Mouse (Mus musculus) lung, embryonic 16.5 days (tissue): ENCODE data around the gene Creb5. TPM values are rescaled to one million over a fixed set of nuclear protein-coding genes. Genes with fewer than 3 reads are reported as not detected.

Experiments used
- ATAC-seq: fragments of 200-750 bp; cut with Nextera tagmentation; 2 replicates; pipeline ENCODE4 v1.8.0; 2017; ENCODE audit warnings: low read depth, mild to moderate bottlenecking, moderate library complexity
- H3K27ac ChIP-seq: fragments of 300-500 bp; sonication (generic); 2 replicates; pipeline ENCODE4 v1.5.1; 2014; ENCODE audit warnings: mild to moderate bottlenecking, control low read depth, low read length
- H3K27me3 ChIP-seq: fragments of 300-500 bp; sonication (generic); 2 replicates; pipeline ENCODE4 v1.6.1; 2014; ENCODE audit warnings: low read depth, low read length, mixed read lengths; ENCODE audit not compliant: control insufficient read depth, insufficient read depth
- H3K36me3 ChIP-seq: fragments of 300-500 bp; sonication (generic); 2 replicates; pipeline ENCODE4 v1.6.1; 2014; ENCODE audit warnings: low read length; ENCODE audit not compliant: control insufficient read depth, insufficient read depth
- H3K4me1 ChIP-seq: fragments of 300-500 bp; sonication (generic); replicated peaks from 2 replicates; pipeline ENCODE4 v1.6.1; 2014; ENCODE audit warnings: low read length, mixed read lengths; ENCODE audit not compliant: control insufficient read depth, insufficient read depth
- H3K4me2 ChIP-seq: fragments of 300-500 bp; sonication (generic); 2 replicates; pipeline ENCODE4 v1.6.1; 2014; ENCODE audit warnings: low read depth, low read length, control low read depth
- H3K4me3 ChIP-seq: fragments of 300-500 bp; sonication (generic); 2 replicates; pipeline ENCODE4 v1.5.1; 2014; ENCODE audit warnings: mild to moderate bottlenecking, low read length, control low read depth
- H3K9ac ChIP-seq: fragments of 300-500 bp; sonication (generic); 2 replicates; pipeline ENCODE4 v1.6.1; 2014; ENCODE audit warnings: low read length, control low read depth
- H3K9me3 ChIP-seq: fragments of 300-500 bp; sonication (generic); 2 replicates; pipeline ENCODE4 v1.6.1; 2016; ENCODE audit warnings: low read length; ENCODE audit not compliant: control insufficient read depth
- WGBS: fragments of 180-500 bp; shearing (Covaris S2); extraction: QIAGEN DNeasy Blood & Tissue Kit; methylation state at CpG from one replicate; pipeline ENCODE4 v1.1.7; 2014; 5-methylcytosine and 5-hydroxymethylcytosine counted together
- polyA plus RNA-seq: library from polyadenylated mRNA; unstranded; fragments of >200 nt; fragmentation: Nextera tagmentation; extraction: Ambion mirVana; gene quantifications from 2 replicates; pipeline ENCODE4 v1.2.1, GENCODE M21; 2015

The Creb5 gene
- polyA plus RNA-seq, 1 experiment from 2014 or later: 5.8 TPM

GRCm38 (mm10) chr6:53684416-53684815, 397.3 kb downstream of the Creb5 start:
- H3K36me3 ChIP-seq: no peaks in the 10 kb centered on the region
- H3K9me3 ChIP-seq: no peaks in the 10 kb centered on the region
- no peak overlapping the region for H3K4me3 ChIP-seq
- ATAC-seq: no peak
- H3K4me1 ChIP-seq: peaks cover 8% of the 10 kb centered on the region; the same call in 1 of the 2 replicates
- WGBS: 64% methylated on average over 2 of the region's 2 CpGs
- no peak overlapping the region for H3K27ac ChIP-seq
- H3K4me2 ChIP-seq: no peak overlapping the region
- no peak overlapping the region for H3K9ac ChIP-seq
- H3K27me3 ChIP-seq: no peaks in the 10 kb centered on the region

- Histone ChIP-seq H3K4me1 (peaks cover 8% of the 10 kb centered on the region; the same call in 1 of the 2 replicates), H3K27ac (no peak overlapping the region), H3K36me3 (no peaks in the 10 kb centered on the region), H3K27me3 (no peaks in the 10 kb centered on the region), H3K4me3 (no peak overlapping the region), H3K9me3 (no peaks in the 10 kb centered on the region), H3K4me2 (no peak overlapping the region), H3K9ac (no peak overlapping the region)
- 85% methylated on average over 14 of the region's 14 CpGs for WGBS
- no peak for ATAC-seq
Observed at GRCm38 (mm10) chr6:53685323-53685722, 398.3 kb downstream of the Creb5 start.

GRCm38 (mm10) chr6:53688762-53689477, 401.9 kb downstream of the Creb5 start:
- H3K9me3 ChIP-seq: no peaks in the 10 kb centered on the region
- no peak overlapping the region for H3K4me3 ChIP-seq
- peak; percentile 70; the same call in 1 of the 2 replicates for ATAC-seq
- no peaks in the 10 kb centered on the region for H3K36me3 ChIP-seq
- 43% methylated on average over 7 of the region's 7 CpGs for WGBS
- H3K27ac ChIP-seq: no peak overlapping the region
- H3K4me2 ChIP-seq: no peak overlapping the region
- H3K9ac ChIP-seq: no peak overlapping the region
- no peaks in the 10 kb centered on the region for H3K27me3 ChIP-seq
- peaks cover 8% of the 10 kb centered on the region; the same call in 1 of the 2 replicates for H3K4me1 ChIP-seq

- Histone ChIP-seq H3K27ac (no peak overlapping the region), H3K4me3 (no peak overlapping the region), H3K9ac (no peak overlapping the region), H3K9me3 (no peaks in the 10 kb centered on the region), H3K27me3 (no peaks in the 10 kb centered on the region), H3K4me2 (no peak overlapping the region), H3K4me1 (peaks cover 8% of the 10 kb centered on the region; the same call in 1 of the 2 replicates), H3K36me3 (no peaks in the 10 kb centered on the region)
- no peak for ATAC-seq
- WGBS: 56% methylated on average over 1 of the region's 1 CpGs
Observed at GRCm38 (mm10) chr6:53691006-53691405, 403.9 kb downstream of the Creb5 start.

GRCm38 (mm10) chr6:53695216-53695615, 408.1 kb downstream of the Creb5 start:
- no peaks in the 10 kb centered on the region for H3K27me3 ChIP-seq
- no peak overlapping the region for H3K27ac ChIP-seq
- peaks cover 5% of the 10 kb centered on the region; the same call in 1 of the 2 replicates for H3K4me1 ChIP-seq
- H3K4me2 ChIP-seq: no peak overlapping the region
- H3K4me3 ChIP-seq: no peak overlapping the region
- no peaks in the 10 kb centered on the region for H3K9me3 ChIP-seq
- no peak overlapping the region for H3K9ac ChIP-seq
- 83% methylated on average over 9 of the region's 9 CpGs for WGBS
- no peaks in the 10 kb centered on the region for H3K36me3 ChIP-seq
- no peak for ATAC-seq

- H3K4me2 ChIP-seq: no peak overlapping the region
- no peaks in the 10 kb centered on the region for H3K27me3 ChIP-seq
- ATAC-seq: no peak
- no peaks in the 10 kb centered on the region for H3K9me3 ChIP-seq
- H3K4me3 ChIP-seq: no peak overlapping the region
- H3K27ac ChIP-seq: no peak overlapping the region
- 65% methylated on average over 6 of the region's 6 CpGs for WGBS
- H3K36me3 ChIP-seq: no peaks in the 10 kb centered on the region
- H3K4me1 ChIP-seq: peaks cover 5% of the 10 kb centered on the region; the same call in 1 of the 2 replicates
- no peak overlapping the region for H3K9ac ChIP-seq
Observed at GRCm38 (mm10) chr6:53696471-53696870, 409.4 kb downstream of the Creb5 start.

GRCm38 (mm10) chr6:53696921-53697320, 409.9 kb downstream of the Creb5 start:
- Histone ChIP-seq H3K4me2 (no peak overlapping the region), H3K4me1 (peaks cover 5% of the 10 kb centered on the region; the same call in 1 of the 2 replicates), H3K27me3 (no peaks in the 10 kb centered on the region), H3K9ac (no peak overlapping the region), H3K4me3 (no peak overlapping the region), H3K27ac (no peak overlapping the region), H3K36me3 (no peaks in the 10 kb centered on the region), H3K9me3 (no peaks in the 10 kb centered on the region)
- 78% methylated on average over 6 of the region's 6 CpGs for WGBS
- no peak for ATAC-seq

- no peaks in the 10 kb centered on the region for H3K36me3 ChIP-seq
- no peak for ATAC-seq
- H3K4me2 ChIP-seq: peak overlapping the region; percentile 31
- H3K9ac ChIP-seq: no peak overlapping the region
- no peak overlapping the region for H3K27ac ChIP-seq
- H3K4me3 ChIP-seq: no peak overlapping the region
- WGBS: 16% methylated on average over 15 of the region's 15 CpGs
- H3K4me1 ChIP-seq: peaks cover 5% of the 10 kb centered on the region; the same call in 1 of the 2 replicates
- H3K9me3 ChIP-seq: no peaks in the 10 kb centered on the region
- no peaks in the 10 kb centered on the region for H3K27me3 ChIP-seq
Observed at GRCm38 (mm10) chr6:53698128-53698749, 411.2 kb downstream of the Creb5 start.

GRCm38 (mm10) chr6:53704440-53704839, 417.4 kb downstream of the Creb5 start:
- Histone ChIP-seq H3K4me1 (no peaks in the 10 kb centered on the region), H3K4me3 (no peak overlapping the region), H3K9me3 (no peaks in the 10 kb centered on the region), H3K9ac (no peak overlapping the region), H3K27me3 (no peaks in the 10 kb centered on the region), H3K27ac (no peak overlapping the region), H3K4me2 (no peak overlapping the region), H3K36me3 (no peaks in the 10 kb centered on the region)
- 37% methylated on average over 2 of the region's 2 CpGs for WGBS
- no peak for ATAC-seq
